Mouse (Mus musculus): ENCODE results near the gene Usp22.
A peak's percentile ranks its signal among the peaks of the same experiment; 100 is the strongest.

Usp22 gene

DNA sequence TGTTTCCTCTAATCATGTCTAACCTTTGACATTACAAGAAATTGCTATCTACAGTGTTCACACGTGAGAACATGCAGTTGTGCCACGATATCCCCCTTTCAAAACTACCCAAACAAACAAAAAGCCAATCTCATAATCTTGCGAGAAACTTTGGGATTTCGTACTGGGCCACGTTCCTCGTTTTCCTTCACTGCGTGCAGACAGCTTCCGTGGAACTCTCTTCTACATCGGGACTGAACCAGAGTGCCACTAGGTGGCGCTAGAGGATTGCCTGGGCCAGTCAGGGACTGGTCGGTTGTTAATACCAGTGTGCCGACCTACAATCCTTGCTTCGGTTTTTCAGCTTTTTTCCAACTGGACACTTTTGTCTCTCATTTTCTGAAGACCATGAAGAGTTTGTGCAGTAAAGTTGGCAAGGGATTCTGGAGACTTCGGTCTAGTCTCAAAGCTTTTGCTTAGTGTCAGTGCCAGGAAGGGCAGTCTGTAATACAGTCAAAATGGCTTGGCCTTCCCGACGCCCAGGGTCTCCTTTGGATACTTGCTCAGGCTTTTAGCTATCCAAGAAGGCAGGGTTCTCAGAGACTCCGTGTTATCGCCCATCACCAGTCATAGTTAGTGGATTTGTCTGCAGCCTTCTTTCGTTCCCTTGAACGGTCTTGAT lies 70.5 kb downstream of the Usp22 start:
- DNase-seq (ENCODE audit: low spot score in 2 of 2), result peak in 1 of 2 experiments; percentile 84

DNA sequence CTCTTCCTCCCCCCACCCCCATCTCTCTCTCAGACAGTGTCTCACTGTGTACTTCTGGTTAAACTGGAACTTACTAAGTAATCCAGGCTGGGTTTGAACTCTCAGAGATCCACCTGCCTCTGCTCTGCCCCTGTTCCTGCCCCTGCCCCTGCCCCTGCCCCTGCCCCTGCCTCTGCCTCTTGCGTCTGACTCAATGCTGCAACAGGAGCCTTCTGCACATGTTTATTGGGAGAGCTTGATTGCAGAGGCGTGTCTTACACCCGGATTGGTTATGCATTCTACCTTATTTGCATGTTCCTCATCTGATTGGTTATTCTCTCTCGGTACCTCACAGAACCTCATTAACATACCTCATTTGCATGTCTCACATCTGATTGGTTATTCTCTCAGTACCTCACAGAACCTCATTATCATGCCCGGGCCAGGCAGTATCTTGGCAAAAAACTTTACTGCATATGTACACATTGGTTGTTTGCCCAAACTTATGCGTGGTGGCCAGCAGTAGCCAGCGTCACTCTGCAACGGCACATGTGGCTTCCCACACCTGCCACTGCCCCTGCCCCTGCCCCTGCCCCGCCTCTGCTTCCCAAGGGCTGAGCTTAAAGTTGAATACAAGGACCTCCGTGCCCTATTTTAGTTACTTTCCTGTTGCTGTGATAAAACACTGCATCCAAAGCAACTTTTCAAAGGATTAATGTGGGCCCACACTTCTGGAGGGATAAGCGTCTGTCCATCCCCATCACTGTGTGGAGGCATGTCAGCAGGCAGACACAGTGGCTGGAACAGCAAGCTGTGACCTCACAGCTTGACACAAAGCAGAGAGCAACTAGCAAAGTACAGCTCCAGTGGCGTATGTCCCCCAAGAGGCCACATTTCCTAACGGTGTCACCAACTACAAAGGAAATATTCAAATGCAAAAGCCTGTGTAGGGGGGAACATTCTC lies 72.2 kb downstream of the Usp22 start:
- DNase-seq (ENCODE audit: low spot score in 2 of 2), result no peak

Measured in left cerebral cortex, adult 9 months (tissue).